Mouse (Mus musculus): Measurements from ENCODE around the gene Olfr1140.

The Olfr1140 gene

DNA sequence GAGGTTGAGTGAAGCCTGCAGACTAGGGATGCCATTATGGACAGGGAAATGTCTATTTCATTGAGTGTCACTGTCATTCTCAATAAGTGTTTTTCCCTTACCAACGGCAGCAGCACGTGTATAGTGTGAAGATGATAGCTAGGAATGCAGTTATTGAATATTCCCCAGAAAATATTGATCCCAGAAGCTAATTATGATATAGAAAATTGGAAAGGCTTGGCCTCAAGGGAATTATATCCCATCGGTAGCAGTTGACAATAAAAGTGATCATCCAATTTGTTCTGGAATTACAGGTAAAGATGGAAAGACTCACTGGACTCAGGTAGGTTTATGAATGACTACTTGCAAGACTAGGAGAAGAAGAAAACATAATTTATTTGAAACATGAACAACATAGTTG is at the start of gene Olfr1140:
Olfr1140 (plus strand) TSS at position 301 of the 400 bp plus-strand sequence.
- DNase-seq (ENCODE audit: low spot score in 2 of 2) = no peak

DNA sequence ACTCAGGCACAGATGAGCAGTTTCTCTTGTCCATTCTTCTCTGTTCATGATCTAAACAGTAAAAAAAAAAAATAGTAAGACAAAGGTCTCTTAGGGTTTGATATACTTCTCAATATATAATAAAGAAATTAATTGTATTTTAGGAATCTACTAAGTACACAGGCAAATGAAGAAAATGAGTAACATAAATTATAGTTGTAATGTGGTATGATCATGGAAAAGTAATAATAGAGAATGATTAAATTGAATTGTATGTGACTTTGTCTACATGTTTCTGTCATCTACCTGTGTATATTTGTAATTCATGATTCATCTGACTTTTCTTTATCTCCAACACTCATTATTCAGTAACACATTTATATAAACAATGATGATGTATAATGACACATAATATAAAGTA is 49.7 kb upstream of the Olfr1140 start, which contains the start of gene Olfr1136:
Olfr1136 (minus strand) TSS at position 101 of the 400 bp plus-strand sequence.
- DNase-seq (ENCODE audit: low spot score in 2 of 2) = no peak

DNA sequence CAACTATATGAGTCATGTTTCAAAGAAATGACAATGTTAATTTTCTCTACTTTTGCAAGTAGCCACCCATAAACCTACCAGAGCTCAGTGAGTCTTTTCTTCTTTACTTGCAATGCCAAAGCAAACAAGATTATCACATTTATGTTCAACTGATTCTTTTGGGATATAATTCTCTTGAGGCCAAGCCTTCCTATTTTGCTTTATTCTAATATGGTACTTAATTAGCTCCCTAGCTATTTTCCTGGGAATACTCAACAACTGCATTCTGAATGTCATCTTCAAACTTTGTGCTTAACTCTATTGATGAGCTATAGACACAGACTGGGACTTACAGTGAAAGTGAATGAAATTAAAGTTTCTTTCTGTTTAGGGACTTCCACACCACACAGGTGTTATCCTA is 30.5 kb upstream of the Olfr1140 start, which contains the start of gene Olfr1137:
Olfr1137 (minus strand) TSS at position 101 of the 400 bp plus-strand sequence.
- no peak for DNase-seq (ENCODE audit: low spot score in 2 of 2)

DNA sequence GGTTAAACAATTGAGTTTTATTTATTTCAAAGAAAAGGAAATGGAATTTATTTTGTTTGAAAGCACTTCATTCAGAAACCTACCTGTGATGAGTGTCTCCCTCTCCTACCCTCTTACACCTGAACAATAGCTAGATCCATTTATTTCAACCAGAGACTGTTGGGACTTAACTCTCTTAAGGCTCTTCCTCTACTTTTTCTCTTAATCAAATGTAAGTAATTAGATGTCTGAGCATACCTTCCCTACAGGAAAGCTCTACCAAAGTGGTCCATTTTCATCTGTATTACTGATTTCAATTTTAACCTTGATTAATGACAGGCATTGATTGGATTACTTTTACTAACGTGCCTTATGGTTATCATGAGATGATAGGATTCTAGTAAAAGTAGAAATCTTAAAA is 3.7 kb upstream of the Olfr1140 start, which contains the start of gene Olfr1138:
Olfr1138 (minus strand) TSS at position 101 of the 400 bp plus-strand sequence.
- DNase-seq (ENCODE audit: low spot score in 2 of 2) = no peak

DNA sequence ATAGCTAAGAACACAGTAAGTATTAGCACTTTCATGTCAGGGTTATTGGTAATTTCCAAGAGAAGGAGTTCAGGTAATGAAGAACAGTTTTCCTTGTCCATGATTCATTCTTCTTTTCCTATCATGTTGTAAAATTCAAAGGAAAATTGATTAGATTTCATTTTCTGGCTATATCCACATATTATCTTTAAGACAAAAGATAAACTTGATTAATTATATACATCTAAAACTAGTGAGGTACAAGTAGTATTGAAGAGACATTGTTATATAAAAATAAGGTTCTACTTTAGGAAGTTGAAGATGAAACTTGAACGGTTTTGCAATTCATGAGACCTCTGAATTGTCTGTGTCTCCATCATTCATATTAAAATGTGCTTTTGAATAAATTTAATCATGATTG is 10.3 kb downstream of the Olfr1140 start, which contains the start of gene Olfr1141:
Olfr1141 (minus strand) TSS at position 101 of the 400 bp plus-strand sequence.
- no peak for DNase-seq (ENCODE audit: low spot score in 2 of 2)

DNA sequence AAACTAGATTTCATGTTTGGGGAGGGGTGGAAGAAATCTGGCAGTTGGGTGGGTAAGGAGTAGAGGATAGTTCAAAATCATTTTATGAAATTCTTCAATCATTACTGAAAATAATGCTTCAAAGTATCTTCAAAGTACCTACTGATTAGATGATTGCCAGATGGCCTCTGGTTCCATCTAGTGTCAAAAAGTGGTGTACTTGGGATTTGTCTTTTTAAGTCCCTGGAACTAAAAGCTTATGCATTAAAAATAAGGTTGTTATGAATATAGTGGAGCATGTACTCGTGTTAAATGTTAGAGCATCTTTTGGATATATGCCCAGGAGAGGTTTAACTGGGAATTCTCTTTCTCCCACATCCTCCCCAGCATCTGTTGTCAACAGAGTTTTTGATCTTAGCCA is 32.6 kb downstream of the Olfr1140 start:
- peak in 1 of 2 experiments; percentile 2 for DNase-seq (ENCODE audit: low spot score in 2 of 2)

DNA sequence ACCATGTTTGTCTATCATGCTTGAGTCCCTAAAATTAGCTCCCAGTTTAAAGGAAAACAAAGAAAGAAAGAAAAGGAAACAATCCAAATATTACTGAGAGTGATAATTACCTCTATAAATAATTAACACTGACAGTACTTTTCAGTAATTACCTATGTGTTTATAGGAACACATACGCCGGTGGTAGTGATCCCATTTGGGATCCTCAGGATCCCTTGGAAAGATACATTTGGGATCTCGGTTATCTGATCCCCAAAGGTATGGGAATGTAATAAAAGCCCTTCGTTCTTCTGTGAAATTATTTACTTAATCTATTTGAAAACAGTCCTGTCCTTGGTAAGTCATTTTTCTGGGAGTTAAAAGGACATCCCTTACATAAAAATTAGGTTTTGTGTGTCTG is 35.6 kb downstream of the Olfr1140 start, which contains the start of gene Olfr152:
Olfr152 (plus strand) TSS at position 301 of the 400 bp plus-strand sequence.
- DNase-seq (ENCODE audit: low spot score in 2 of 2) = no peak
